Mouse (Mus musculus) right cerebral cortex, postnatal 36 days (tissue): Measurements from ENCODE around the gene Kcnj10.

Experiments used
- DNase-seq, 2 experiments: peaks; one replicate each; pipeline ENCODE4 v3.0.0; 2022; ENCODE audit warnings: low spot score in 2 of 2, mixed read lengths in 1 of 2

Gene Kcnj10

DNA sequence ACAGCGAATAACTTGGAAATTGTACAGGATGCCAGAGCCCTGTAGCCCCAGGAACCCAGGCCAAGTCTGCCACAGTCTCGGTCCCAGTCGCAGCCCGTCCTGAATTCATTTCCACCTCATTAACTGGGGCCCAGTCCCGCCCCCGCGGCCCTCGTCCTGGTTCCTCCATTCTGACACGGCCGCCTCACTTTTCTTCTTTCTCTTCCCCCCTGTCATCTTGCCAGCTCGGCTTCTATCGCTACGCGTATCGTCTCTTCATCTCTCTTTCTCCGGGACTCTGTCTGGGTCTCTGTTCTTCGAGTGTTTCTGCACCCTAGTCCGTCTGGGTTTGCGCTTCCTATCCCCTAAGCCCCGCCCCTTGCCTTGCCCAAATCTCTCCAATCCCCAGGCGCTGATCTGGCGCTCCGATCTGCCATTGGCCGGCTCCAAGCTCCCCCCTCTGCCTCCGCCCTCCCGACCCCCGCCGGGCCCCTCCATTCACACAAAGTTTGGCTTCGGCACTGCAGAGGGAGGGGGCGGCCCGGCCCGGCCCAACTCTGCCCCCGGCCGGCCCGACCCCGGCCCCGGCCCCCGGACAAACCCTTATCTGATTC is at the start of gene Kcnj10:
Kcnj10 (plus strand) TSS at position 482 of the 593 bp plus-strand sequence.
- DNase-seq, result peak in 1 of 2 experiments; percentile 59

DNA sequence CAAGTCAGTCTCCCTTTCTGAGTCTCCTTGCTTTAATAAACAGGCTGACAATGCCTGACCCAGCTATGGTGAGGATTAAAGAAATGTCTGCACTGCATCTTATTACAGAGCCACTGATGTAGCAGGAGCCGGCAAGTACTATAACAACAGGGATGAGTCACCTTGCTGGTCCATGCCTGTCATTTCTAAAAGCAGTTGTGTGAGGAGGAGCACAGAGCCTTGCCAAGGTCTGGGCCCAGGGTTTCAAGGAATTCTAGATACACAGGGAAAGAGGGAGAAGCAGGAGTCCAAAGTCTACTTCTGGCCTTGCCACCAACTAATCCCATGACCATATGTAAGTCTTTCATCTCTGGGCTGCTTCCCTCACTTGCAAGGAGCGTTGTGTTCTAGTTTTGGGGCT is 48.1 kb upstream of the Kcnj10 start:
- DNase-seq, result peak in 1 of 2 experiments; percentile 64

DNA sequence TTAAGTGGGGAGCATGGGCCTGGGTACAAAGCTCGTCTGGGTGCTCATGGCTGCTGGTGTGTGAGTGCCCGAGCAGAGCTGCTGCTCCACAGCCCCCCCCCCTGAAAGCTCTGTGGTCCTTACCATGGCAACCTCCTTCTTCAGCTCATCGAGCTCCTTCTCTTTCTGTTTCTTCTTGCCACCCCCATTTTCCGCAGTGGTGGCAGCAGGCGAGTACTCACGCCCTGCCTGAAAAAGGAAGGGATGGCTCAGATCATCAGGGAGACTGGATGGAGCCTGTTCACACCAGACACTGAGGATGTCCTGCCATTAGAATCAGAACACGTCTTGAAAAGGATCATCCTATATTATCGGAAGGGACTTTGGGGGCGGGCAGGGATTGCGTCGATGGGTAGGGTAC is 47.6 kb upstream of the Kcnj10 start:
- no peak for DNase-seq

DNA sequence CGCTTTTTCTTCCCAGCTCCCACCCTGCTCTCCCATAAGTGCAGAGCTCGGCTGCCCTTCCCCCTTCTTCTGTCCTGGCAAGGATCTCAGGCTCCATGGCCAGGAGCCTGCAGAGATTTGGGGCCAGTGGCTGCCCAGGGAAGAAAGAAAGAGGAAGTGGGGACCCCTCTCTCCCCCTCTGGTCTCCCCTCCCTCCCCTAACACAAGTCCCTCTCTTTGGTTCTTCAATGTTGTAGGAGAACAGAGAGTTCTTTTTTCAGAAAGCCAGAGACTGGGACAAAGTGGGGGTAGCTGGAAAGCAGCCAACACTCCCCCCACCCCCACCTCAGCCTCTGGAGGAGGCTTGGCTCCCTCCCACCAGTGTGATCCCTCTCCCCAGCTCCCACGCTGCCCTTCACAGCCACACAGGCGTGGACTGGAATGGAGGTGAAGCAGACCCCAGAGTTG is 45.2 kb upstream of the Kcnj10 start:
- no peak for DNase-seq

DNA sequence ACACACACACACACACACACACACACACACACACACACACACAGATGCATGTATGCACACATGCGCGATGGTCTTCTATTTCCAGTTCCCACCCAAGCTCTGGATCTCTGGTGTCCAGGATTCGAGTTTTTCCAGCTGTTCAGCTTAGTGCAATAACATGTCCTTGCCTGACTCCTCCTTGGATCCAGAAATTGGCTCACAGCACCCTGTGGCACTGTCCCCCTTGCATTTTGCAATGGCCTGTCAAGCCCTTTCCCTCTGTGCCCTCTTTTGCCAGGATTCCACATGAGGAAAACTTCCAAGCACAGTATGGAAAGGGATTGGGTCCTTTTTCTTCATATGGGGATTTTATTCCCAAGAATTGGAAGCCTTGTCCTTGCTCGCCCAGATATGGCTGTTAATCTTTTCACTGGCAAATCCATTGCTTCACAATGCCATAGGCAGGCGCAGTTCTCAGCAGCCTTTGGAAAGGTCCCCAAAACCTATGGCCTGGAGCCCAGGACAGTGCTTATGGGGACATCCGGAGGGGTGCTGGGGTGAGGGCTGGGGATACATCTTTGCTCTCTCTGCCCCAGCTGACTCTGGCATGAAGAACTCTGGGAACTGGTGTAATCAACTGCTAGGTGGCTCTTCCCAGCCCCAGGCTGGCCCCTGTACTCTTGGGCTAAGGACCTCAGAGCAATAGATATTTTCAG is 44.0 kb upstream of the Kcnj10 start:
- no peak for DNase-seq

DNA sequence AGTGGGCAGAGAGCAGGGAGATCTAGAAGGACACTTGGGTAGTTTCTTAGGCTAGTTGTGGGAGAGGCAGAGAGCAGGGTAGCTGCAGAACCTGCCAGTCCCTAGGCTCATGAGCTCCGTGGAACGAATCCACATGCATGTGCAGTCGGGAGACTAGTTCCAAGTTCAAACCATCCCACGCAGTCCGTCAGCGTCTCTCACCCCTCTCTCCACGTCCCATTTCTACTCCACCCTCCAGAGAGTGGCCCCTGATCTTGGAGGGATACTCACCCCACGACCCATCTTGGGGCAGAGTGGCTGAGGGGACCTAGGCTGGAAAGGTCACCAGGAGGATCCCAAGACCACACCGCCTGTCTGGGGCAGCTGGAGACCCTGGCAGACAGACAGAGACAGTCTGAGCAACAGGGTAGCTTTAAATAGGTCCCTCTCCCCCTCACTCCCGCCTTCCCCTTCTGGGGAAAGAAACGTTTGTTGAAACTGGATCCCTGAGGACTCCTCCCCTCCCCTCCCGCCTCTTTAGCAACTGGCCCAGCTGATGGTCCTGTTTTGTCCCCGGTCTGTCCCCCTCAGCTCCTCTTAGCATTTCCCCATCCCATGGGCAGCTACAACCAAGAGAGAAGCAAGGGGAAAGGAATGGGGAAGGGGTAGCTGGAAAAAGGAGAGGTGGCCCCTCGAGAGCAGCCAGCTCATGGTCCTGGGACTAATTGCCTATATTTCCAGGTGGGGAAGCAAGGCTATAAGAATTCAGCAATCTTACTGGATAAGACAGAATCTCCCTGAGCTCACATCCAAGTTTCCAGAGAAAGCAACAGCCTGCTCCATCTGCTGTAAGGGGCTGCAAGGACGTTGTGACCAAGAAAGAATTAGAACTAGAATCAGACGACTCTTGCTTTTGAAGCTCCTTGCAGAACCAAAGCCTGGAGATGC is 43.1 kb upstream of the Kcnj10 start, which contains the start of gene Atp1a2:
Atp1a2 (minus strand) TSS at position 454 of the 927 bp plus-strand sequence.
- DNase-seq, result peak in 1 of 2 experiments; percentile 71

DNA sequence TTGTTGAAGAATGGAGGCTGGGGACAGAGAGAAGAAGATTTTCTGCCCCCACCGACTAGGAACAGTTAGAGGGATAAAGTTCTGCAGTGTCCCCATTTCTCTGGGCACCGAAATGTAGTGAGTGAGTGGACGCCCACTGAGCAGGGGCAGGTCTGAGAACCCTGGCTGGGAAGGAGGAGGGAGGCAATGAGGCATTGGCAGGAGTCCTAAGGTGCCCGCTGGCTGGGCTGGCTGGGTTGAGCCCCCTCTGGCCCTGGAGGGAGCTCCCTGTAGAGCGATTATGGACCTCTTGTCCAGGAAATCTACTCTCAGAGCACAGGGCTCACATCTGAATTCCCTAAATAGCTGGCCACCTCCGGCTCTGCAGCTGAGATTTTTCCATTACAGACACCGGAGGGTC is 41.5 kb upstream of the Kcnj10 start:
- DNase-seq, result no peak

DNA sequence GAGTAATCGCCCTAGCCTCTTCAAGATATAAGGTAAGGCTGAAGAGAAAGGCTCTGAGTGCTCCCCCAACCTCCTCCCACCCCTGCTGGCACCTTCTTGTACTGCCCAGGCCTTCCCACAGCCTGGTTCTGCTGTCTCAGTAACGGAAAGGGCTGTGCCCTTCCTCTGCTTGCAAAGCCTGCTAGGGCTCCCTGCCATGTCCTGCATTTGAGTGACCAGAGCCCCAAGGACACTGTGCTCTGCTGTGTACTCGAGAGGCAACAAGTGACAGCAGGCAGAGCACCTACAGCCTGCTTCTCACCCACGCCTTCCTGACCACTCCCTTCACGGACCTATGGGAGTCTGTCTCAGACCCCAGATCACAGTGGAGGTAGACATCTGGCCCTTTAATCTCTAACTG is 40.8 kb upstream of the Kcnj10 start:
- DNase-seq, result no peak

DNA sequence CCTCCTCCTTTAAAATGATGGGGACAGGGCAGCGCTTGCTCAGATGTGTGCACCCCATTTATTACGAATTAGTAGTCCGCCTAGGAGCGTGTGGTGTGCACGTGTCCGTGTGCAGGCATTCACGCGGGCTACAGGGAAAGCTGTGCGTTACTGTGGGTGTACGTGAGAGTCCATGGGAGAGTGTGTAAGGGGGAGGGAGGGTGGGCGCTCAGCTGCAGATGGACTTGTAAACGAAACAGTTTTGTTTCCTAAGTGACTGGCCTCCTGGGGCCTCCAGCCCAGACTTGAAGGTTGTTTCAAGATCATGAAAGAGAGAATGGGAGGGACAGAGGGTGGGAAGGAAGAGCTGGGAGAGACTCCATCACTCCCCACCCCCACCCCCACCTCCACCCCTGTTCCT is 39.8 kb upstream of the Kcnj10 start:
- no peak for DNase-seq

DNA sequence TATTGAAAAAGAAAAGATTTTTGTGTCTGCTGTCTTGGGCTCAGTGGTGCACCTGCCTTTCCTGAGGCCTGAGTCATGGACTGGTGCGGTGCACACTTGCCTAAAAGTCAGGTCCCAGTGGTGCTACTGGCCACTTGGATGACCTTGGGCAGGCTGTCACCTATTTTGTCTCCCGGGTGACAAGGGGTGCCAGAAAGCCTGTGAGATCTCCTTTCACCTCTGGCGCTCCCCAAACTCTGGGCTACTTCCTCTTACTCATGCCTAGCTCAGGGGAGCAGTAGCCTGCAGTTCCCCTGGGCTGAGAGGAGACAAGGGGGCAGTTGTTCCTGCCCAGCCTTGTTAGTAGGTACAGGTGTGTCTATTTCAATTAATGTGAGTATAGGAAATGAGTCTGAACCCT is 38.7 kb upstream of the Kcnj10 start:
- no peak for DNase-seq

DNA sequence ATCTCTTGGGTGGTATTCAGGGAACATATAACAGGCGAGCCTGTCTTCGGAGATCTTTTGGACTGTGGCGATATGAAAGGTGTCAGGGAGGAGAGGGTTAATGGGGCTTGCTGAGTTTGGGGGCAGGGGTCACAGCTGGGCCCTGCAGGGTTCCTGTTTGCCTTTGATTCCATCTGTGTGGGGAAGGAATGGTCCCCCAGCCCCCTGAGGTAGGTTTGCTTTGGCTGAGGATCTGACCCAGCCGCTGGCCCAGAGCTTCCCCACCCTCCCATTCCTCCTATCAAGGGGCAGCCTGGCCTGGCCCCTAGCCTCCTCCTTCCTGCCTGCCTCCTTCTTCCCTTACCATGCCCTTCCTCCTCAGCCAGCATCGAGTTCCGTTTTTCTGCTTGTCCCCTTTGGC is 38.2 kb upstream of the Kcnj10 start:
- no peak for DNase-seq

DNA sequence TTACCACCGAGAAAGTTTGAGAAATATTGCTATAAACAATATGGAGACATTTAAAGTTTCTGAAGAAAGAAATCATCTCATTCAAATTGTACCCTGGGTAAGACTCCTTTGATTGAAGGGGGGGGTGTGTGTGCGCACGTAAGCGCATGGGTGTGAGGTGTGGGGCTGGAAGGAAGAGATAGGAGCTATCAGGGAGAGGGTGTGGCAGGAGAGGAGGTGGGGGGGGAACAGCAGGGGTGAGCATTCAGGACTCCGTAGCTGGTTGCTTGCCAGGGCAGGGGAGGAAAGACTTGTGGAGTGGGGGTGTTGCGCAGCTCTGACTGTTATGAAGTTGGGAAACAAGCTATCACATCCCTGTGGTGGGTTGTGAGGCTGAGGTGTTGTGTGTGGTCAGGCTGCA is 36.6 kb upstream of the Kcnj10 start:
- no peak for DNase-seq

DNA sequence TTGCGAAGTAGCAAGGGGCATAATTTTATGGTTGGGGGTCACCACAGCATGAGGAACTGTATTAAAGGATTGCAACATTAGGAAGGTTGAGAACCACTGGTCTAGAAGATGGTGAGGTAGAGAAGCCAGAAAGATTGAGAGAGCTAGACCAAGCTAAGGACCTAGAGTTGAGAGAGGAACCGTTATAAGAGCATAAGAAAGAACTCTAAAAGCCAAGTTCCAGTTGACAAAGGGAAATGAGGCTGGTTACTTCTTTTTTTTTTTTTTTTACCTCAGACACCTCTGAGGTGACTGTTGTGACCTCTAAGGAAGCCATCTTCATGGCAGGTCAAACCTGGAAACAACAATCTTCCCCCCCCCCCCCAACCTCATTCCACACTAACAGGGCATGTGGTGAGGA is 35.9 kb upstream of the Kcnj10 start:
- no peak for DNase-seq

DNA sequence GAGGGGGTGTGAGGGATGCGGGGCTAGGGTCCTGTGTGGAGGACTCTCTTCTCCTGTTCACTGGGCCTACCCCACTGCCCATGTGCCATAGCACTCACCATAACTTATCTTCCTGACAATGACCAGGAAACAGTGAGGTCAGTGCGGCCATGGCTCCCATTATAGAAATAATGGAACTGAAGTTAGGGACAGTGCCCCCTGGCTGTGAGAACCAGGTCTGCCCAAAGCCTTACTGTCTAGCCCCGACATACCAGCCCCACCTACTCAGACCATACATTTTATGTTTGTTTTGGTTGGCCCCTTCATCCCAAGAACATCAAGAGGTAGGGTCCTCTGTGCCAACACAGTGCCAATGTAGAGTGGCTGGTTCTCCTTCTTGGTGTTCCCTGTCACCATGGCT is 35.4 kb upstream of the Kcnj10 start:
- DNase-seq, result no peak

DNA sequence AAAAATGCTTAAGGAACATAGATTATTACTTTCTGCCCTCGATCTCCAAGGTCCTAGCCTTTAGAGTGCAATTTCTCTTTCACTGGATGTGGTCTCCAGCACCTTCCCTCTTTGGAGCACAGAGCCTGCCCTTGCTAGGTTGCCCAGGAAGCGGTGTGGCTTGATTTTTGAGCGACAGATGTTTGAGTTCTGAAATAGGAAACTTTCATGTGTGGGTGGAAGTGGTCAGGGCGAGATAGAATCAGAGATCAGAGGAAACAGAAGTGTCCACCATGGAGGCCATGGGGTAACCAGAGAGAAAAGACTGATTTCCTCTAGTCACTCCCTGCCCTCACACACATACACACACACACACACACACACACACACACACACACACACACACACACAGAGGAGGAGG is 34.8 kb upstream of the Kcnj10 start:
- DNase-seq, result no peak

DNA sequence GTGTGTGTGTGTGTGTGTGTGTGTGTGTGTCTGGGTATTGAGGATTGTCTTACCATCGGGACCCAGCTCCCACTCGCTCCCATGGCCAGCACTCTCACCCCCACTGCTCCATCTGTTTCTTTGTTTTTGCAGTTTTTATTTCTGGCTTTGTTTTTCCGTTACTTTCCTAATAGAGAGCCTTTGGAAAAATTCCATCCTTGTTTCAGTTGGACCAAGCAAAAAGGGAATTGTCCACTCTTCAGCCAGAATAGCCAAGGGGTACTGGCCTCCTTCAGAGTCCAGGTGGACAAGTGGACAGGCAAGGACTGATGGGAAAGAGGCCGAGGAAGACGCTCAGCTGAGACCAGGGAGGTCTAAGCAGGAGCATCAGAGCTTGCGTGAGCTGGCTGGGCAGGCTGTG is 34.1 kb upstream of the Kcnj10 start:
- DNase-seq, result no peak

DNA sequence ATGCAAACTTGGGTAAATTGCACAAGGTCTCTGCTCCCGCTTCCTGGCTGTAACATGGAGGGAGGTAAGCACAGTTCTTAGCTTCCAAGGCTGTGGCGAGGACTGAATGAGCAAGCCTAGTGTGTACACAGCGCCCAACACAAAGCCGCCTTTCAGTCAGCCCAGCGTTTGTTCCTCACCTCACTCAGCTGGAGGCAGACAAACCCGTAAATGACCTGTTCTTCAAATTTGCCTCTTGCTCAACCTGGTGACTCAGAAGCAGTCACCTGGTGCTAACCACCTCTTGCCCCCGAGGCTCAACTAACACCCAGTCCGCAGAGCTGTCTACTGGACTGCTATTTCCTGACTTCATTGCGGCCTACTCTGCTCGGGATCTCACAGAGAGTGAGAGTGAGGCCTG is 33.1 kb upstream of the Kcnj10 start:
- no peak for DNase-seq

DNA sequence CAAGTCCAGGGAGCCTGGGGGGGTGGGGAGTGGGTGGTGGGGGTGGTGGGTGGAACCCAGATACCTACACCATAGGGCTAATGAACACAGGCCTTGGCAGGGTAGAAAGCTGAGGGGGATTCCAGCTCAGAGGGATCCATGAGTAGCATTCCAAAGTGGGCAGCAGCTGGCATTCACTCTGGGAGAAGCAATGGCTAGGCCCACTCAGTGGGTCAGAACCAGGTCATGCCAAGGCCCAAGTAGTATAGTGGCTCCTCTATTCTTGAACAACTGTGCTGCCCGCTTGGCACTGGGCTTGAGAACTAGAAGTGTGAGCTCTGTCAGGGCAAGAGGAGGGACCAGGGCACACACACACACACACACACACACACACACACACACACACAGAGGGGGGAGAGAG is 32.6 kb upstream of the Kcnj10 start:
- DNase-seq, result no peak

DNA sequence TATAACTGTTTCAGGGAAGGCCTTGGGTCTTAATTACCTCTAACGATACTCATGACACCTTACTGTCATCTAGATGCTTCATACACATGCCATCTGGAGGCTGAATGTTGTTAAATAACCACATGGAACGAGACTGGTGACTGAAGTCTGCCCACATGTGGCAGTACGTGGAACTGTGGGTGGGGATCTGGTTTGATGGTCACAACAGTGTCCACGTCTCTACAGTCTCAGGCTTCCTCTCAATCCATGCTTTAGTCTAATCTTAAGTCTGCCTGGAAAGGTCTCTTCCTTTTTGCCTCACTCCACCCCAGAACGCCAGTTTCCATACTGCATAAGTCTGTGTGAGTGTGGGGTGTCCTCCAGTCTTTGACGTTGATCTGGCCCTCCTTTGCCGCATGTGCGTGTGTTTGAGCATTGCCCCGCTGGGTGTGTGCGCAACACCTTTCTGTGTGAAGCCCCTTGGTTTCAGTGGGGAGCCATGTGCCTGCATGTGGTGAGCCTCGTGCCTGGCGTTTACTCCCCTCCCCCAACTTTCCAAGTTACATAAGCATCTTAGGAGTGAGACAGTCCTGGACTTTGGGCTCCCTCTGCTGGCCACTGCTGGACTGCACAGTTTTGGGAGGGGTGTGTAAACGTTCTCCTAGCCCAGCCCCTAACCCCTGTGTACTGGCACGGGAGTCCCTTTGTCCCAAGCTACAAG is 31.2 kb upstream of the Kcnj10 start:
- peak; percentile 84 to 89 for DNase-seq

DNA sequence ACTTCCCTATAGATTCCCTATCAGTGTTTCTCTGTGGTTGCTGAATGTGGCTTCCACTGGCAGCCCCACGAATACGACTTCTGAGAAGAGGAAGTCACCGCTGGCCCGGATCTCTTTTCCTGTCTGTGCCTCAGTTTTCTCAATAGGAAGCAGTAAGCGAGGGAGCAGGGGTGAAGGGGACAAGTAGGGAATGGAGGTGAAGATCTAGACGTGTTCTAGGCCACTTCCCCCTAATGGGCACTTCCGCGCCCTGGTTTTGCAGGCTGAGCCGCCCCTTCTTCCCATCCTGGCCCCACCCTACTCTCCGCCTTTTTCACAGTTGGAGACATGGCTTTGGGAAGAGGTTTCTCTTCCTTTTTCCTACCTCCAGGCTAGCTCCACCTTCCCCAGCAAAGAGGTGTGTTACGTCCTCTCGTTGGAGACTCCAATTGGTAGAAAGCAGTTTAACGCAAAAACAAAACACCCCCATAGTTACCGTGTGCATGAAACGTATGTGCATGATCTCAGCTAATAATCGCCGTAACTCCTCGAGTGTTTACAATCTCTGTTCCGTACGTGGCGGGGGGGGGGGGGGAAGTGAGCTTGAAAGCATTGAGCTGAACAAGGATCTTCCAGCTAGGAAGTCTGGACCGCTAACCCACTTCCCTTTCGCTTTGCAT is 29.6 kb upstream of the Kcnj10 start:
- peak; percentile 26 to 74 for DNase-seq
